Mouse (Mus musculus) CH12.LX (cell line): ENCODE data around the gene Cyp4f17.
A peak's percentile ranks its signal among the peaks of the same experiment; 100 is the strongest.
"Not testable (repeated sequence)": the region's sequence is repeated elsewhere in the genome, so short reads cannot be mapped to it uniquely, and the experiment has no call there.

Source experiments
- CTCF ChIP-seq, 2 experiments: IDR thresholded peaks in 1 of 2; conservative IDR thresholded peaks in 1 of 2; 2 replicates each; pipeline ENCODE4 v1.5.1; 2011 to 2012; ENCODE audit warnings: low read depth in 2 of 2, low read length in 2 of 2, improper control_type of control experiment in 1 of 2, inconsistent platforms in 1 of 2, mild to moderate bottlenecking in 1 of 2, moderate library complexity in 1 of 2
- EP300 ChIP-seq: IDR thresholded peaks from 2 replicates; pipeline ENCODE4 v1.6.1; 2011; ENCODE audit warnings: low read length, improper control_type of control experiment
- MAX ChIP-seq: IDR thresholded peaks from 2 replicates; pipeline ENCODE4 v1.6.1; 2011; ENCODE audit warnings: low read length, improper control_type of control experiment
- POLR2A ChIP-seq: IDR thresholded peaks from 2 replicates; pipeline ENCODE4 v1.6.1; 2011; ENCODE audit warnings: low read depth, mild to moderate bottlenecking, improper control_type of control experiment, low read length
- ZNF384 ChIP-seq: IDR thresholded peaks from 2 replicates; pipeline ENCODE4 v1.6.1; 2012; ENCODE audit warnings: low read depth, low read length, improper control_type of control experiment, inconsistent platforms

- not testable (repeated sequence) for TF ChIP-seq CTCF (conservative IDR thresholded peaks at IDR 0.05 in 1 of 2, IDR thresholded peaks at IDR 0.05 in 1 of 2; ENCODE audit: low read depth in 2 of 2, low read length in 2 of 2); EP300; ZNF384; MAX
- TF ChIP-seq POLR2A, result peak; percentile 65
Observed at GRCm38 (mm10) chr17:32536051-32536866, 30.4 kb downstream of the Cyp4f17 start, which contains the start of gene Cyp4f16.
